Mouse (Mus musculus) testis, postnatal 14 days (tissue): ENCODE data around the gene Lrrc20.
"Not testable (repeated sequence)": the region's sequence is repeated elsewhere in the genome, so short reads cannot be mapped to it uniquely, and the experiment has no call there.

Experiments
- DNase-seq: peaks from one replicate; pipeline ENCODE4 v3.0.0; 2021; ENCODE audit warnings: low spot score

Gene Lrrc20

DNA sequence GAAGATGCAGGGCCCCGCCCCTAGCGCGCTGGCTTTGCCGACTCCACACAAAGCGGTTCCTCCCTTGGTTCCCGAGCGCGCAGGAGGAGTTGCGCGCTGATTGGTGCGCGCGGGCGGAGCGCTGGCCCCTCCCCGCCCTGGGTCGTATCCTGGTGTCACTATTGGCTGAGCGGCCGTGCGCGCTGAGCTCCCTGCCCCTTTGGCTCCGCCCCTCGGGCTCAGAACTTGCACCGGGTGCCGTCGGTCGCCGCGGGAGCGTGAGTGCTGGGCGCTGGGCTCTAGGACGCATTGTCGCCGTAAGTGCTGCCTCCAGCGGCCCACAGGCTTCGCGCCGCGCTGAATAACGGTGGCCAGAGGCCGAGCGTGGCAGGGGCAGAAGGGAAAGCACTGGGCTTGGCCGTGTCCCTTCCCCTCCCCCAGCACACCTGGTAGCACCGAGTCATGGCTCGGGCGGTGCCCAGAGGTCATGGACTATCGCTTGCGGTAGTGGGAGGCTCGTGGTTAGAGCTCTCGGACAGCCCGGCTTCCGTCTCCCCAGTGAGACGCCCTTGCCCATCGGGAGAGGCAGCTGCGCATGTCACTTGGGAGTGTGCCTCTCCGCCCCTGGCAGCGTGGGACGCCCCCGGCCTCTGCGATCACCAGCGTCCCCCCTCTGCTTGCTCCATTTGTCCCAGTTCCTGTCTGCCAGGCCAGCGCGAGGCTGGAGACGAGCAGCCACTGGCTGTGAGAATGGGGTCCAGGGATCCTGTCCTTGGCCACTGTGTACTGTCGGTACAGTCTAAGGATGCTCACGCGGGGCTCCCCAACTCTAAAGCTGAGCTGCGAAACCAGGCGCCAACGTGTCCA lies at the start of gene Lrrc20:
Gene Lrrc20 (plus strand): TSS at position 208 of the 846 bp plus-strand sequence.
- peak; percentile 90 for DNase-seq

DNA sequence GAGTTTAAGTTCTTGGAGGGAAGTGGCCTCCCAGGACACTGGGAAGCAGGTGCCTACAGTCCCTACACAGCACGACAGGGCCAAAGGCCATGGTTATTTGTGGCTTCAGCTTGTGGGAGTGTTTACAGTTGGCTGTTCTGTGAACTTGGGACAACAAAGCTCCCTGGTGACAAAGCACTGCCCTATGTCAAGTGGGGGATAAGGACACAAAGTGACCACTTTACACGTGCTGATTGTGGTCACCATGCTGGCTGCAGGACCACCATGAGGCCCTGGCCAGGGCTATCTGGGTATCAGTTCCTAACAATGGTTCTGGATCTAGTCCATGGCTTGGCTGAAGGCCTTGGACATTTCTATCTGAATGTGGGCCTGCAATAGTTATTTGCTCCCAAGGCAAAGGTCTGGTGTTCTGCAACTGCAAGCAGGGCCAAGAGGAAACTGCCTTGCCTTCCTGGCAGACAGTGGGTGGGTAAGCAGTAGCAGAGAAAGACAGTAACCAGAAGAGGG lies 49.3 kb upstream of the Lrrc20 start:
- DNase-seq = peak; percentile 43

DNA sequence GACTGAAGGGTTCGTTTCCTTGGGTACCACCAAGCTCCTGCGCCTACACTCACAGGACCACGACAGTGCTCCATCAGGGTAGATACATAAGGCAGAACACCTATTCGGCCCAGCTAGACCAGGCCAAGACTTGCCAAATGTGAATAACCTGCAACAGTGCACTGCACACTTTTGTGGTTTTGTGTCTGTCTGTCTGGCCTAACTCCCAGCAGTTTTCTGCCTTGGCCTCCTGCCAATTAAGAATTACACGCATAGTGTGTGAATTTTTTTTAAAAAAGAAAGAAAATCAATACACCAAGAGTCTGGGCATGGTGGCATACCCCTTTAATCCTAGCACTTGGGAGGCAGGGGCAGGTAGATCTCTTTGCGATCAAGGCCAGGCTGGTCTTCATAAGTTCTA lies 47.6 kb upstream of the Lrrc20 start:
- no peak for DNase-seq

DNA sequence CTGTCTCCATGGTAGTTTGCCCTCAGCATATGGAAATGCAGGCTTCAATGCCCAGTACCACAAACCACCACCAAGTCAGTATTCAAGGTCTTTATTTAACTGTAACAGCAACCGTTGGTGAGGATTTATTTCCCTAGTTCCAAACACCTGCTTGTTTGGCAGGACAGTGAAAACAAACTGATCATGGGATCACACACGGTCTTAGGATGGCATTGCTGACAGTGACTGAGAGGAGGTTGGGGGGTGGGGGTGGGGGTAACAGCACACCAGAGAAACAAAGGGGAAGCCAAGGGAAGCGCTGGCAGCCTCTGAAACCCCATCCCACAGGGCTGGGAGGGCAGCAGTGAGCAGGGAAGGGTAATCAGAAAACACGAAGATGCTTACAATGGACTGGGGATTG lies 47.2 kb upstream of the Lrrc20 start:
- DNase-seq = no peak

DNA sequence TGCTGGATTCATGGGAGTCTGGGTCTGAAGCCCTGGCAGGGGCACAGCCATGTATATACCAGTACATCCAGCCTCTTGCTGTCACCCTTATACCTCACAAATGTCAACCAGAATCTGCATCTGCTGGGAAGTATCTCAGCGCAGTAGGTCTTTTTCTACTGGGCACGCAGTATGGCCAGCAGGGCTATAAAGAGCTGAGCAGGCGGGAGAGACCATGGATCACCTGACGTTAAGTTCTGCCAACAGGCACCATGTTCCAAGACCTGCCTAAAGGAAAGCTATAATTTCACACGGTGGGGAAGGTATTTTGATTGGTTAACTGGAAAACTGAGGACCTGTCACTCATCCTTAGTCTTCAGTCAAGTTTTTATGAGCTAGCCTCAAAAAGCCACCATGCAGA lies 46.6 kb upstream of the Lrrc20 start:
- no peak for DNase-seq

DNA sequence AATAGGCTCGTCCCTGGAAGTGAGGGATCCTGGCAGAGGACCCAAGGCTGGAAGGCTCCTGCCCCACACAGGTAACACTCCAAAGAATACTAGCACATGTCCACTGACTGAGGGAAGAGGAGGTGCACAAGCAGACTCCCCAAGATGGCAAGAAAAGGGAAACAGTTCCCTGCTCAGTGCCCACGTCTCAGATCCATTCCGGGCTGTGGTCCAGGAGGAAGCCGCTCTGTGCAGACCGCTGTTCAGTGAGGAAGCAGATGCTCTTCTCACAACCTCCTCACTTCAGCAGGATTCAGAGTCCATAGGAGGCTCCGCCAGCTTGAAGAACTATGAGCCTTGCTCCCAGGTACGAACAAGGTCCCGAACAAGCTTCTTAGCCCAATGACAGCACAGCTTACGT lies 44.2 kb upstream of the Lrrc20 start:
- DNase-seq = no peak

DNA sequence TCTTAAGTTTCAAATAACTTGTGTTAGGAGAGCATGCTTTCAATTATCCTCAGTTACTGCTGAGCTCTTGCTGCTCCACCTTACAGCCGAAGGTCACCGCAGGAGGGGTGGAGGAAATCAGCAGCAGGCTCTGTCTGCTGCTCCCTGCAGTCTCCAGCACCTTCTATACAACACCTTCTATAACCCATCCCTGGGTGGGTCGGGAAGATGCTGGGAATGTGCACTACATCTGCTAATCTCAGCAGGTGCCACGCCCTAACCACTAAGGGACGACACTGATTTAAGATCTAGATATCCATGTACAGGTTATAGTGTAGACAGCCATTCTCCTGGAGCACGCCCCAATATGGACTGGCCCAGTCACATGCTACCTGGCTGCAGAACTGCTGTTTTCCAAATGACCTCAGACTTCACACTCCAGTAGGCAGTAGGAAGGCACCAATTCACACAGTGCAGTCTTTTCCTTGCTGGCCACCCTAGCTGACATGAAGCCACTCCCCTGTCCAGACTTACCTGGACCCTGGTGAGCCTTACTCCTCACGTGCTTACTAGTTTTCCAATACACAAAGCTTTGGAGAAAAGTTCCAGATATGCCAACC lies 35.3 kb upstream of the Lrrc20 start:
- no peak for DNase-seq

DNA sequence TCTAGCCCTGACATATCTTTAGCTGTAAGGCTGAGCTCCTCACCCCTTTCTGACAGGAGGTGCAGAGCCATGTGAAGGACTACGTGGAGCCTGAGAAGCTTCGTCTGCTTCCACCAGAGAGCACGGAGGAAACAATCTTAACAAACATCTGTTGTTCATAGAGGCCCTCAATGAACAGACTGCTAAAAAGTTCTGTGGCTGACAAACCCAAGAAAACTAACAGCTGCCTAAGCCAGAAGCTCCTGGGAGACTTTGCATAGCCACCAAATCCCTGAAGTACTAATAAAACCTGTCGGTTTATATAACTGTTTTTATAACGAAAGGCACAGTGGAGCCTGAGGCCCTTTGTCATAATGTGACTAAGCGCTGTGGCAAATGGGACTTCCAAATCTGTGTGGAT lies 32.1 kb upstream of the Lrrc20 start:
- no peak for DNase-seq

DNA sequence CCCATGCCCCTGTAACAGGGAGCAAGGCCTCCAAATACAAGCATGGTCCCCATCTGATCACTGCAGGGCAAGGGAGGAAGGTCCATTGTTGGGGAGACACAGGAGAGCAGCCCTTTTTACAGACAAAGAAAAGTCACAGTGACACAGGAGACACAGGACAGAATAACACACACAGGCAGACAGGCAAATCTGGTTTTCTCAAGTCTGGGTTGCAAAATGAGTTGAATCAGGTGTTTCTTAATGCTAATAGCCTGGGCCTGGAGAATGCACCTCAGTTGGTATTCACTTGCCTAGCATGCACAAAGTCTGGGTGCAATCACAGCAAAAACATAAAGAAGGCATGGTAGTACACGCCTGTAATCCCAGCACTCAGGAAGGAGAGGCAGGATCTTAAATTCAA lies 31.7 kb upstream of the Lrrc20 start:
- DNase-seq = no peak

DNA sequence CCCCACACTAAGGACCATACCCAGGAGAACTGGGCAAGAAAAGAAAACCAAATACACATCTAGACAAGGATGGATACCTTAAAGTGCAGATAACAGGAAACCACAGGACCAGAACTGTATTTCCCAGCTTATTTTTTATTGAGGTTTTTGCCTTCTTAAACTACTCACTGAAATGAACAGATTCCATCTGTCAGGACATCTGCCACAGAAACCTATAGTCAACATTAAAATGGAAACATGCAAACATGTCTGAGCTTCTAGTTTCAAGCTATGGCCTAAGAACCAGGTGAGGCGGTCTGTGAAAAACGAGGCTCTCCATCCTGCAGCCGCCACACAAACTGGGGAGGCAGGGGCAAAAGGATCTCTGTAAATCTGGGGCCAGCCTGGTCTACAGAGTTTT lies 30.6 kb upstream of the Lrrc20 start:
- DNase-seq = no peak

DNA sequence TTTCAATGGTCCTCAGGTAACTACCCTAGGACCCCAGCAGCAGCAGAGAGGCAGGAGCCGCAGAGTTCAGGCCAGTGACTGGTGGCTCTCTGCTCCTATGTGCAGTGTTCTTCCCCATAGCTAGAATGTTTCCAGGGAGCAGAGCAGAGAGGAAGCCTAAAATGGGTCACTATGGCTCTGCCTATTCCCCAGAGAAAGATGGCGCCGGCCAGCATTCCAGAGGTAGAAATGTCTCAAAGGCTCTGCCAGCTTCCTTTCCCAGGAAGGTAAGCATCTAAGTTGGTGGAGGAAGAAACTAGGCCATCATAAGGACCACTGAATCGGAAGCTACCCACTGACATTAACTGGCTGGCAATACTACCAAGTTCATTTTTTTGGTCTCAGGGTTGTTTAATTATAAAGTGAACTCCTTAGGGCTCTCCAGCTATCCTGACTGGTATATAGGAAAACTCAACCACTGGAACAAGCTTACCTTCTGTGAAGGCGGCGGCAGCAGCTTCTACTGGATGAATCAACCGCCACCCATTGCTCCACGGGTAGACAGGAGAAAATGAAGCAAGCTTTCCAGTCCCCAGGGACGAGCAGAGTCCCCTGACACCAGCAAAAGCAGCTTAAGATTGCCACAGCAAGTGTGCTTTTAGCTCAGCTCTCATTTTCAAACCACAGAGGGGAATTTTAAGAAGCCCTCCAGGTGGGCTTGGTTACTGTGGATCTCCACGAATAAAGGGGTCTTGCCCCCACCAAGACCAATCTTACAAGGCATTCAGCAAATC lies 27.8 kb upstream of the Lrrc20 start:
- DNase-seq = no peak

DNA sequence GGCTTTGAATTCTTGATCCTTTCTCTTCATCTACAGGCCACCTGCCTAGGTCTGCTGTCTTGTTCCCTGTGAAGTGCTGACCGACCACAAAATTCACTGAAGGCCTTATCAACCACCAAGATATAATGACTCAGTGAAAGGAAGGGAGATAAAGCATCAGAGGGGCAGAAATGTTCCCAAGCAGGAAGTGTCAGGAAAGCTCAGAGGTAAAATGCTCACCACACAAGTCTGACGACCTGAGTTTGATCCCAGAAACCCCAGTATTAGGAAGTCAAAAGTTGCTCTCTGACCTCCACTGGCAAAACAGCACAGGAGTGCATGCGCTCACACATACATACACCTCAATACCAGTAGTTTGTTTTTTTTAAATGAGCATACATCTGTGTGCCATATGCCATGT lies 26.8 kb upstream of the Lrrc20 start:
- DNase-seq = no peak

DNA sequence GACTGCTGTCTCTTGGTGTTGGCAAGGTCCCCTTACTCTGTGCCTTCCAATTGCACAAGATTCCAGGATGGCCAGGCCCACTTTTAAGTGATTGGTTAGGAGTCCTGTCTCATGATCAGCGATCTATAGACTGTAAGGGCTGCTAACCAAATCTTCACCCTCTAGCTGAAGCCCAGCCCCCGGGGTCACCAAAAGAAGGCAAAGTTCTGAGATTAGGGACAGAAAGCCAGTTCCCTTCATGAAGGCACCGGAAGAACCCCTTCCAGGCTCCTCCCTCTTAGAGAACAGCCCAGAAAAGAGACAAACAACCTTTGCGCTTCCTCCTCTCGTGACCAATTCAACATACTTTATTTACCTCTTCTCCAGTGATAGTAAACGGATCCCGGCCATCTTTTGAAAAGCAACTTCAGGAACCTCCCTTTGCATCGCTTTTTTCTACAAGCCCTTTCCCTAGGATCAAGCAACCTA lies 24.1 kb upstream of the Lrrc20 start:
- no peak for DNase-seq

DNA sequence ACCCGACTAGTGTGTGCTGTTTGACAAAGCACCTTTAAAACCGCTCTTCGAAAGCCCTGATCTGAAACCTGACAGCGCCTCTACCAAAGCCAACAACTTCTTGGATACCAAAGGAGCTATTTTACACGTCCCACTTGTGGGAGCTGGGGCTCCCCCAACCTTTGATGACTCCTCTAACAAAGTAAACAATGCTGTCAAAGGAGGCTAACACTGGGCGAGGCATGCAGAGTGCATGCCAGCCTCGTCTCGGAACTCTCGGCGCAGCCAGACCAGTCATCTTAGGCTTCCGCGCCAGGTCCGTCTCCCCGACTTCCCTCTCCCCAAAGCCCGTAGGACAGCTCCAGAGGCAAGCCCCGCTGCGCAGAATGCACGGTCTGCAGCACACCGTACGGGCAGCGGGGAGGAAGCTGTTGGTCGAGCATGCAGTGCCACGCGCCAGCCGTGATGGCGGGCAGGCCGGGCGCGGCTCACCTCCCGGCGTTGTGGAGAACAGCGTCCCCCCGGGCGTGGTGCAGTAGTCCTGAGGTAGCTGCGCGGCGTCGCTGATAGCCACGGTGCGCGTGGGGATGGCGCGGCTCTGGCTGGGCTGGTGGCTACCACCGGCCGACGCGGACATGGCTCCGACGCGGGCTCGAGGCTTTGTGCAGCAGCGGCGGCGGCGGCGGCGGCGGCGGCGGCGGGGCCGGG lies 23.5 kb upstream of the Lrrc20 start:
- DNase-seq = peak; percentile 54

DNA sequence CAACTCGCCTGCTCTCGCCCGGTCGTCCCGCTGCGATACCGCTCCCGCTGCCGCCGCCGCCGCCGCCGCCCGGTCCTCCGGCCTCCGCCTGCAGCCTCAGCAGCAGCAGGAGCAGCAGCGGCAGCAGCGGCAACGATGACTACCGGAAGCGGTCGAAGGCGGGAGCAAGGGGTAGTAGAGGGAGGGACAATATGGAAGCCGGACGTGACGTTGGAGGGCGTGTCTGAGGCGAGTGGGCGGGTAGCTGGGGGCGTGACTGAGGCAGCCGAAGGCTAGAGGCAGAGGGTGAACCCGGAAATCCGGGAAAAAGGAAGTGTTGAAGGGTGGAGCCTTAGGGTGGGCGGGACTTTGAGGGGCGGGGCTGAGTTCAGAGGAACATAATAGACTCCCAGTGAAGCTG lies 23.0 kb upstream of the Lrrc20 start, which contains the start of gene Eif4ebp2:
Gene Eif4ebp2 (minus strand): TSS at position 17 of the 400 bp plus-strand sequence.
- DNase-seq = peak; percentile 99

DNA sequence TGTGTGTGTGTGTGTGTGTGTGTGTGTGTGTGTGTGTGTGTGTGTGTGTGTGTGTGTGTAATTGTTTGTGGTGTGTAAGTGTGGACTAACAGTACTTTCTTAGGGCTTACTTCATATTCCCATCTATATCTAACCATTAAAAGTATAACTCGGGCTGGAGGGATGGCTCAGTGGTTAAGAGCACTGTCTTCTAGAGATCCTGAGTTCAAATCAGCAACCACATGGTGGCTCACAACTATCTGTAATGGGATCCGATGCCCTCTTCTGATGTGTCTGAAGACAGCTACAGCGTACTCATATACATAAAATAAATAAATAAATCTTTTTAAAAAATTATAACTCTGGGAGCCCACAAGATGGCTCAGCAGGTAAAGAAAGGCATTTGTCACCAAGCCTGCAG lies 22.4 kb upstream of the Lrrc20 start:
- DNase-seq = not testable (repeated sequence)

DNA sequence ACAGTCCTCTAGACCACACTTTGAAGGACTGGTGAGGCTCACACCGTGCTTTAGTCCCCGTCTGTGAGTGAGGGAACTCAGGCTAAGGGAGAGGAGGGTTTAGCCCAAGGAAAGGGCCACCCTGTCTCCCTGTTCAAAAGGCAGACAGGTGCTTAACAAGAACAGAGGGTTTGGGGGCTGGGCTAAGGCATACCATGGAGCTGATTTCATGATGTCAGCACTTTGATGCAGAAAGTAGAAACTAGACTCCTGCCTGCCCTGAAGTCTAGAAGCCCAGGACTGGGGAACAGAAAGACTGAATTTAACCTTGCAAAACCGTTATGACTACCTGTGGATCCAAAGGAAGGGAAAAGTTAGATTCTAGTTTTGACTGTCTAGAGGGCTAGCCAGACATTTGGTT lies 18.4 kb upstream of the Lrrc20 start:
- no peak for DNase-seq

DNA sequence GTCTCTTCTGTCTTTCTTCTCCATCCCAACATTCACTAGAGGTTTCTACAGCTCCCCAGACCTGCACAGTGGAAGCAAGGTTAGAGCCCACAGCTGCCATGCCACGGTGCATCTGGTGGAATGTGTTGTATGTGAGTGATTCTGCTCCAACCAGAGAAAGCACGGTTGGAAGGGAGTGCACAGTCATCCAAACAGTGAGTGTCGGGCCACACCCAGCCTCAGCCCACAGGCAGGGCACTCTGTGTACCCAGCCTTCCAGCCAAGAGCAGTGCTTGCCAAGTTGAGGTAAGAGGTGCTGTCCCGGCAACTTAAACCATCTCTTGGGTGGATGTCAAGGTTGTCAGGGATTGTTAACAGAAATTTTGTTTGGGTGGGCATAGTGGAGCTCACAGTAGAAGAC lies 10.6 kb upstream of the Lrrc20 start:
- no peak for DNase-seq

DNA sequence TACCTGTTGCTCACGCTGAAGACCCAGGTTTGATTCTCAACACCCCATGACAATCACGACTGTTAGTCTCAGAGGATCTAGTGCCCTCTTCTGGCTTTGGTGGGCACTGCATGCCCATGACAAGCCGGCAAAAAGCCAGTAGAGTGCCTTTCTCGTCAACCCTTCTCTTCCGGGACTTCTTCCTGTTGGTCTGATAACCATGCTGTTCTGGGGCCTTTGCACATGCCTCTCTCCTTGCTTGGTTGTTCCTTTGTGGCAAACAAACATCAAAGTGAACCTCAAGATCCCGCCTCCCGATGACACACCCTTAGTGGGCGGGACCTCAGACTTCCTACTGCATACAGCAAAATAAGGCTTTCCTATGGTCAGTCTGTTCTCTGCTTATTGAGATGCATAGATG lies 9.4 kb upstream of the Lrrc20 start:
- DNase-seq = no peak

DNA sequence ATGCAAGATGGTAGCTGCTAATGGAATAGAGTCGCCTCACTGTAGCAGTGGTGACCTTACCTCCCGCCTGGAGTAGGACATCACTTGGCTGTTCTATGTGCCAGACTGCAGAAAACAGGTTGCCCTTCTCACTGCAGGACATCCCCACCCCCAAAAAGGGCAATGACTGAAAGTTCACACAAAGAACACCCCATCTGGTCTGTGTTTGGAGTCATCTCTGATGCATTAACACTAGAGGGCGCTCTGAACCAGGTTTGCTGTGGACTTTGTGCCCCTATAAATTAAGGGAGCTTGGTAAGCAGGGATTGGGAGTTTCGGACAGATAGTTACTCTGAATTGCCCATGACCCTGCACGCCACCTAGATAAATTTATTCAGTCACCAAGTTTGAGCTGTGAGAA lies 8.7 kb upstream of the Lrrc20 start:
- DNase-seq = no peak

DNA sequence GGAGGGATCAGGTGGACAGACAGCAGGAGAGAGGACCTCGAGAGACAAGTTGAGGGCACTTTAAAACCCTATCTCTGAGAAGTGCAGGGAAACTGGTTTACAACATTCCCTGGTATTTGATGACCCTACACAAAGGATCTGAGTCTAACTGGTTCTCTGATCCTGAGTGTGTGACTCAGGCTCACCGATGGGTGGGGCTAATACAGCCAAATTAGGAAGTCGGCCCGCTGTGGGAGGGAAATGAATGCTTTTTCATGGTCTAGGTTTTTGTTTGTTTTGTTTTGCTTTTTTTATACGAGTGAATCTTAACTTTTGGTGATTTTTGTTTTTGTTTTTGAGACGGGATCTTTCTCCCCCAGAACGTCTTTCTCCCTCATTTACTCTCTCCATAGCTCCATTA lies 6.7 kb upstream of the Lrrc20 start:
- no peak for DNase-seq

DNA sequence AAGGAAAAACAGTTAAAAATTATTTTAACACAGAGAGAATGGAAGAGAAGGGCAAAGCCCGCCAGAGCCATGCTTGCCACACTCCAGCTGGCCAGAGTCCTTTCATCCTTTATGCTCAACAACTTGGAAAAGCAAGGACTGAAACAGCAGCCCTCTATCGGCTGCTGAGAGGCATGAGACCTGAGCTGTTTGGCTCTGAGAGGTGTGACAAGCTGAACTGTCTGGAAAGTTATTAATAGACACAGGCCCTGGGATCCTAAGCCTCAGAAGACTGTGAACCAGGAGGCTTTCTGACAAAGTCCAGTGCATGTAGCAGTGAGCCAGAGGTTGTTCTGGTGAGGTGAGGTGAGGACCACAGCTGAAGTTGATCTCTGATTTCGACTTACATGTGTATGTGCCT lies 2.0 kb upstream of the Lrrc20 start:
- no peak for DNase-seq
